Mouse (Mus musculus) myocyte (in vitro differentiated cells): ENCODE measurements around the gene Khdc4.

Experiments
- POLR2A ChIP-seq: IDR thresholded peaks from one replicate; pipeline ENCODE4 v1.6.1; 2011; ENCODE audit warnings: low read depth, mild to moderate bottlenecking, control low read depth, moderate library complexity; ENCODE audit not compliant: insufficient read length
- SRF ChIP-seq: IDR thresholded peaks from one replicate; pipeline ENCODE4 v1.6.1; 2011; ENCODE audit warnings: low read depth; ENCODE audit not compliant: control insufficient read depth, insufficient read length
- TCF12 ChIP-seq: IDR thresholded peaks from one replicate; pipeline ENCODE4 v1.6.1; 2011; ENCODE audit warnings: mild to moderate bottlenecking, control low read depth; ENCODE audit not compliant: poor library complexity, insufficient read depth, severe bottlenecking
- TCF3 ChIP-seq: IDR thresholded peaks from one replicate; pipeline ENCODE4 v1.6.1; 2011; ENCODE audit warnings: low read depth, control low read depth; ENCODE audit not compliant: insufficient read length

DNA sequence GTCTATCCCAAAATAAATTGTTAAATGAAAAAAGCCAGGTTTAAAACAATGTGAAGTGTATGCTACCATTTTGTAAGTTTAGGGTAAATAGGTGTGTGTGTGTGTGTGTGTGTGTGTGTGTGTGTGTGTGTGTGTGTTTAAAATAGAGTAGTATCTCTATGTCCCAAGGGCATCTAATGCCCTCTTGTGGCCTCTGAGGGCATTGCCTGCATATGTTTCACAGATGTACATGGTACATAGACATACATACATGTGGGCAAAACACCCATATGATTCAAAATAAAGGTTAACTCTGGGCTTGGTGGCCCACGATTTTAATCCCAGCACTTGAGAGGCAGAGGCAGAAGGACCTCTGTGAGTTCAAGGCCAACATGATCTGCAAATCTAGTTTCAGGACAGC is 44.9 kb upstream of the Khdc4 start:
- TF ChIP-seq POLR2A, result no peak
- TF ChIP-seq SRF, result no peak
- no peak for TF ChIP-seq TCF3
- TF ChIP-seq TCF12, result no peak
